Comparison of ENCODE assay signal across 11 mouse cellular contexts in the genomic region with DNA sequence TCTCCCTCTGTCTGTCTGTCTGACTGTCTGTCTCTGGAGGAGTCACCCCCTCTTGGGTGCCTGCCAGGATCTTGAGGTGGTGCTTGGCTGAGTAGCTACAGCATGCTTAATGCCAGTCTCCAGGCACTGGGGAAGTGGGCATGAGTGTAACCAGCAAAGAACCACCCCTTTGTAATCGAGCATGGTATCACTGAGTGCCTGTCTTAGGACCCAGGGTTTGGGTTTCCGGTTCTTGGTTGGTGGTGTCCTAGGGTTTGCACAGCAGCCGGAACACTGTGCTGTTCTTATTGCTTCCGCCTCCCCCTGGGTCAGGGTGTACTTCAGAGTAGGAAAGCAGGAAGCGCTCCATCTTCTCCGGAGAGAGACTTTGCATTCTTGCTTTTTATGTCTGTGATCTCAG.
DNase-seq lines count a peak whose midpoint lies in the region; ATAC-seq and TF ChIP-seq lines count a peak whose summit lies in the region.
"Had no signal": no experiment of that assay in that cellular context is flagged by ENCODE, and none has a peak within 500 bp of the region (broad histone marks: within the 10 kb centered on the region; RNA-seq: fewer than 3 reads in every experiment).

No protein-coding gene starts in this region.

- peak; percentile 13; the same call in 1 of the 2 replicates for ATAC-seq in forebrain, embryonic 16.5 days
- ATAC-seq in forebrain, postnatal 0 days = no peak
- ATAC-seq in midbrain, embryonic 16.5 days = no peak; the same call in 1 of the 2 replicates
- ATAC-seq in midbrain, embryonic 11.5 days (ENCODE audit: low FRiP score) = no peak
- ATAC-seq in stomach, embryonic 16.5 days (ENCODE audit: insufficient read depth, low FRiP score) = no peak

- no peaks in the 10 kb centered on the region; the same call in 1 of the 2 replicates for H3K4me1 ChIP-seq in forebrain, embryonic 16.5 days (replicated peaks; ENCODE audit: control insufficient read depth, insufficient read depth, low read length)
- no peaks in the 10 kb centered on the region for H3K4me1 ChIP-seq in forebrain, postnatal 0 days (ENCODE audit: insufficient read depth)
- H3K4me1 ChIP-seq in midbrain, embryonic 16.5 days (ENCODE audit: control insufficient read depth, insufficient read depth, low read length) = no peaks in the 10 kb centered on the region
- no peaks in the 10 kb centered on the region for H3K4me1 ChIP-seq in midbrain, embryonic 11.5 days (ENCODE audit: control insufficient read depth, insufficient read depth, low read length)
- no peaks in the 10 kb centered on the region for H3K4me1 ChIP-seq in stomach, embryonic 16.5 days (ENCODE audit: control insufficient read depth, insufficient read depth, low read length)
- H3K4me1 ChIP-seq in forebrain, embryonic 10.5 days = no peaks in the 10 kb centered on the region
- H3K4me1 ChIP-seq: stomach, embryonic 15.5 days had no signal

- no peaks in the 10 kb centered on the region for H3K36me3 ChIP-seq in forebrain, embryonic 16.5 days (ENCODE audit: control insufficient read depth, insufficient read depth)
- no peaks in the 10 kb centered on the region for H3K36me3 ChIP-seq in forebrain, postnatal 0 days (ENCODE audit: insufficient read depth)
- H3K36me3 ChIP-seq in midbrain, embryonic 16.5 days (ENCODE audit: control insufficient read depth, insufficient read depth, low read length) = no peaks in the 10 kb centered on the region
- H3K36me3 ChIP-seq in midbrain, embryonic 11.5 days (ENCODE audit: control insufficient read depth, insufficient read depth, low read length) = no peaks in the 10 kb centered on the region
- H3K36me3 ChIP-seq in stomach, embryonic 16.5 days (ENCODE audit: control insufficient read depth, insufficient read depth, low read length) = no peaks in the 10 kb centered on the region
- peaks cover 11% of the 10 kb centered on the region; the same call in 1 of the 2 replicates for H3K36me3 ChIP-seq in forebrain, embryonic 10.5 days (replicated peaks)
- H3K36me3 ChIP-seq: stomach, embryonic 15.5 days had no signal

- 81% methylated on average over 6 of the region's 6 CpGs for WGBS in forebrain, embryonic 16.5 days
- WGBS in forebrain, postnatal 0 days = 77% methylated on average over 6 of the region's 6 CpGs
- 87% methylated on average over 6 of the region's 6 CpGs for WGBS in midbrain, embryonic 16.5 days
- 94% methylated on average over 6 of the region's 6 CpGs for WGBS in midbrain, embryonic 11.5 days
- 64% methylated on average over 6 of the region's 6 CpGs for whole genome bisulfite sequencing in stomach, embryonic 16.5 days
- 86% methylated on average over 6 of the region's 6 CpGs for WGBS in forebrain, embryonic 10.5 days

- TF ChIP-seq CTCF in forebrain, postnatal 0 days (IDR thresholded peaks at IDR 0.05; ENCODE audit: low read depth) = no peak

- no peak overlapping the region for H3K4me3 ChIP-seq in forebrain, embryonic 16.5 days (replicated peaks; ENCODE audit: low read length)
- H3K4me3 ChIP-seq in forebrain, postnatal 0 days (ENCODE audit: low read depth, low read length) = no peak overlapping the region
- H3K4me3 ChIP-seq in midbrain, embryonic 16.5 days (ENCODE audit: low read depth, low read length) = no peak overlapping the region
- H3K4me3 ChIP-seq in midbrain, embryonic 11.5 days (ENCODE audit: low read depth, low read length) = no peak overlapping the region
- no peak overlapping the region for H3K4me3 ChIP-seq in stomach, embryonic 16.5 days (replicated peaks; ENCODE audit: low read length)
- no peak overlapping the region for H3K4me3 ChIP-seq in forebrain, embryonic 10.5 days
- H3K4me3 ChIP-seq: heart, adult 2 months; stomach, embryonic 15.5 days had no signal

- H3K27ac ChIP-seq in forebrain, embryonic 16.5 days (ENCODE audit: low read length) = no peak overlapping the region
- H3K27ac ChIP-seq in forebrain, postnatal 0 days (ENCODE audit: low read depth, low read length) = no peak overlapping the region
- H3K27ac ChIP-seq in midbrain, embryonic 16.5 days (ENCODE audit: low read length) = no peak overlapping the region
- no peak overlapping the region for H3K27ac ChIP-seq in midbrain, embryonic 11.5 days (ENCODE audit: low read depth, low read length)
- H3K27ac ChIP-seq in stomach, embryonic 16.5 days (ENCODE audit: low read length) = 0 out of 2 replicates have a peak overlapping the region, but pooled peaks have one; percentile 31
- H3K27ac ChIP-seq in forebrain, embryonic 10.5 days = no peak overlapping the region
- H3K27ac ChIP-seq: heart, adult 2 months; hindbrain, postnatal 0 days; stomach, embryonic 15.5 days had no signal

- H3K4me2 ChIP-seq in forebrain, embryonic 16.5 days (ENCODE audit: low read length) = no peak overlapping the region
- H3K4me2 ChIP-seq in forebrain, postnatal 0 days (ENCODE audit: low read depth) = no peak overlapping the region
- H3K4me2 ChIP-seq in midbrain, embryonic 16.5 days (ENCODE audit: low read length) = peak overlapping the region; percentile 21; the same call in 1 of the 2 replicates
- H3K4me2 ChIP-seq in midbrain, embryonic 11.5 days = no peak overlapping the region
- H3K4me2 ChIP-seq in stomach, embryonic 16.5 days (ENCODE audit: low read depth, low read length) = no peak overlapping the region
- H3K4me2 ChIP-seq: stomach, embryonic 15.5 days had no signal

- no peaks in the 10 kb centered on the region for H3K27me3 ChIP-seq in forebrain, embryonic 16.5 days (replicated peaks; ENCODE audit: control insufficient read depth, insufficient read depth, low read length)
- H3K27me3 ChIP-seq in forebrain, postnatal 0 days (ENCODE audit: insufficient read depth, low read length) = no peaks in the 10 kb centered on the region
- peaks cover 3% of the 10 kb centered on the region for H3K27me3 ChIP-seq in midbrain, embryonic 16.5 days (ENCODE audit: control insufficient read depth, insufficient read depth, low read depth, low read length)
- no peaks in the 10 kb centered on the region for H3K27me3 ChIP-seq in midbrain, embryonic 11.5 days (ENCODE audit: control insufficient read depth, insufficient read depth, low read length)
- H3K27me3 ChIP-seq in stomach, embryonic 16.5 days (ENCODE audit: control insufficient read depth, insufficient read depth, low read length) = no peaks in the 10 kb centered on the region
- peaks cover 60% of the 10 kb centered on the region for H3K27me3 ChIP-seq in forebrain, embryonic 10.5 days (ENCODE audit: poor library complexity, severe bottlenecking)
- H3K27me3 ChIP-seq: stomach, embryonic 15.5 days had no signal

- no peak for DNase-seq in forebrain, postnatal 0 days
- no peak for DNase-seq in midbrain, embryonic 11.5 days (ENCODE audit: low spot score, missing footprints)
- peak; percentile 27 for DNase-seq in kidney, postnatal 10 days
- no peak for DNase-seq in thymus, adult 18-20 months
- no peak for DNase-seq in forebrain, embryonic 10.5 days (ENCODE audit: extremely low spot score, low spot score)

- no peak overlapping the region for H3K9ac ChIP-seq in forebrain, embryonic 16.5 days (replicated peaks; ENCODE audit: low read depth, low read length)
- H3K9ac ChIP-seq in forebrain, postnatal 0 days = no peak overlapping the region
- H3K9ac ChIP-seq in midbrain, embryonic 16.5 days (ENCODE audit: low read depth, low read length) = no peak overlapping the region
- H3K9ac ChIP-seq in midbrain, embryonic 11.5 days (ENCODE audit: low read length) = no peak overlapping the region
- no peak overlapping the region for H3K9ac ChIP-seq in stomach, embryonic 16.5 days (ENCODE audit: low read length)
- H3K9ac ChIP-seq: stomach, embryonic 15.5 days had no signal

- no peaks in the 10 kb centered on the region for H3K9me3 ChIP-seq in forebrain, embryonic 16.5 days (ENCODE audit: control insufficient read depth, low read length)
- H3K9me3 ChIP-seq in forebrain, postnatal 0 days (ENCODE audit: low read length) = no peaks in the 10 kb centered on the region
- no peaks in the 10 kb centered on the region for H3K9me3 ChIP-seq in midbrain, embryonic 16.5 days (replicated peaks; ENCODE audit: control insufficient read depth, low read length, poor library complexity, severe bottlenecking)
- no peaks in the 10 kb centered on the region for H3K9me3 ChIP-seq in midbrain, embryonic 11.5 days (ENCODE audit: control insufficient read depth, low read length)
- no peaks in the 10 kb centered on the region for H3K9me3 ChIP-seq in stomach, embryonic 16.5 days (replicated peaks; ENCODE audit: control insufficient read depth, low read length)
- H3K9me3 ChIP-seq in forebrain, embryonic 10.5 days = no peaks in the 10 kb centered on the region
- H3K9me3 ChIP-seq: stomach, embryonic 15.5 days had no signal
